Mouse (Mus musculus) G1E (cell line): ENCODE measurements at regions not wholly inside any gene's neighbourhood (a gene's known extent, or its start where the extent isn't known, plus 50 kb on each side); places are given as distances from the start of the nearest gene placed in this dataset.

Experiments
- CTCF ChIP-seq: IDR thresholded peaks from 2 replicates; pipeline ENCODE4 v1.5.1; 2012; ENCODE audit warnings: low read depth, low read length, inconsistent platforms, mixed read lengths
- GATA1 ChIP-seq: IDR thresholded peaks from 2 replicates; pipeline ENCODE4 v1.6.1; 2012; ENCODE audit warnings: borderline replicate concordance, low read length, inconsistent platforms, mixed read lengths
- POLR2AphosphoS5 ChIP-seq: IDR thresholded peaks from 2 replicates; pipeline ENCODE4 v1.6.1; 2012; ENCODE audit warnings: low read depth, low read length, inconsistent platforms; ENCODE audit not compliant: insufficient replicate concordance
- TAL1 ChIP-seq: conservative IDR thresholded peaks from 2 replicates; pipeline ENCODE4 v1.6.1; 2012; ENCODE audit warnings: low read depth, low read length, inconsistent platforms, mixed read lengths

DNA sequence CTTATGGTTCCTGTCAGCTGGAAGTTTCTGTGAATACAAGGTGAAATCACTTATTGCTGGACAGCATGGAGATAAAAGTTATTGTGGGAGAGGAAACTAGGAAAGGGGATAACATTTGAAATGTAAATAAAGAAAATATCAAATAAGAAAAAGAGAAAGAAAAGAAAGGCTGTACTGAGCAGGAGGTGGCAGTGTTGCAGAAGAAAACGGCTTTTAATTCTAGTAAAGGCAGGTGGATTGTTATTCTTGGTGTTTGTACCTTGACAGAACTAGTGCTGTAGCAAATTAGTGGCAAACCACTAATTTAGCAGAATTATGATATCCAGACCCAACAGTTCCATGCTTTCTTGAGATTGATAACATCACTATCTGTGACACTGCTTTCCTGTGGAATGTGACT lies 52.6 kb downstream of the Gm10358 start:
- TF ChIP-seq CTCF (no peak), TAL1 (no peak), POLR2AphosphoS5 (no peak), GATA1 (no peak)
